Mouse (Mus musculus): ENCODE data around the gene Zfp62. TPM values are rescaled to one million over a fixed set of nuclear protein-coding genes. Genes with fewer than 3 reads are reported as not detected.

Zfp62 gene
- total RNA-seq, 1 experiment from 2014 or later, result 144 TPM

- ATAC-seq (replicated peaks in 1 of 2; ENCODE audit: insufficient read depth in 1 of 2, low FRiP score in 2 of 2, low TSS enrichment in 1 of 2, low read depth in 1 of 2, poor library complexity in 2 of 2, severe bottlenecking in 2 of 2), result no peak
Measured at GRCm38 (mm10) chr11:49260598-49261312, 57.7 kb downstream of the Zfp62 start.

DNA sequence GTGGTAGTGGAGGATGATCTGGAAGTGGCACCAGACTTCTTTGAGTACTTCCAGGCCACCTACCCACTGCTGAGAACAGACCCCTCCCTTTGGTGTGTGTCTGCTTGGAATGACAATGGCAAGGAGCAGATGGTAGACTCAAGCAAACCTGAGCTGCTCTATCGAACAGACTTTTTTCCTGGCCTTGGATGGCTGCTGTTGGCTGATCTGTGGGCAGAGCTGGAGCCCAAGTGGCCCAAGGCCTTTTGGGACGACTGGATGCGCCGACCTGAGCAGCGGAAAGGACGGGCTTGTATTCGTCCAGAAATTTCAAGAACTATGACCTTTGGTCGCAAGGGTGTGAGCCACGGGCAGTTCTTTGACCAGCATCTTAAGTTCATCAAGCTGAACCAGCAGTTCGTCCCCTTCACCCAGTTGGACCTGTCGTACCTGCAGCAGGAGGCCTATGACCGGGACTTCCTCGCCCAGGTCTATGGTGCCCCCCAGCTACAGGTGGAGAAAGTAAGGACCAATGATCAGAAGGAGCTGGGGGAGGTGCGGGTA lies 58.3 kb downstream of the Zfp62 start:
- ATAC-seq (replicated peaks in 1 of 2; ENCODE audit: insufficient read depth in 1 of 2, low FRiP score in 2 of 2, low TSS enrichment in 1 of 2, low read depth in 1 of 2, poor library complexity in 2 of 2, severe bottlenecking in 2 of 2), result no peak

- no peak for ATAC-seq (replicated peaks in 1 of 2; ENCODE audit: insufficient read depth in 1 of 2, low FRiP score in 2 of 2, low TSS enrichment in 1 of 2, low read depth in 1 of 2, poor library complexity in 2 of 2, severe bottlenecking in 2 of 2)
Measured at GRCm38 (mm10) chr11:49262286-49262685, 59.2 kb downstream of the Zfp62 start.

DNA sequence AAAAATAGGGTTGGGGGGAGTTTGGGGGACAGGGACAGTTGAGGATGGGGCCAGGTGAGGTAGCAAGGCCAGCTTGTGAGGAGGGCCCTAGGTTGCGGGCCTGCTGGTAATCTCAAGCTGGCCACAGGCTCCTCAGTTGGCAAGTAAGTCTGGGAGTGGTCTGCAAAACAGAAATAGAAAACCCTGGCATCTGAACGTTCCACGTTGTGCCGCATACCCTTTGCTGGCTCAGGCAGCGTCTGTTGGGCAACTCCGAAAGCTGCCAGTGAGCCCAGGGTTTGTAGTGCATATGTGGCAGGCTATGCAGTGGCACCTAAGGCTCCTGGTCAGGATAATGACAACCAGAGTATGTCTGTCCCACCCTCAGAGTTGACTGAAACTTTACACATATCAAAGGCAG lies 60.1 kb downstream of the Zfp62 start:
- ATAC-seq (replicated peaks in 1 of 2; ENCODE audit: insufficient read depth in 1 of 2, low FRiP score in 2 of 2, low TSS enrichment in 1 of 2, low read depth in 1 of 2, poor library complexity in 2 of 2, severe bottlenecking in 2 of 2), result no peak

- no peak for ATAC-seq (replicated peaks in 1 of 2; ENCODE audit: insufficient read depth in 1 of 2, low FRiP score in 2 of 2, low TSS enrichment in 1 of 2, low read depth in 1 of 2, poor library complexity in 2 of 2, severe bottlenecking in 2 of 2)
Measured at GRCm38 (mm10) chr11:49264081-49264480, 61.0 kb downstream of the Zfp62 start.

DNA sequence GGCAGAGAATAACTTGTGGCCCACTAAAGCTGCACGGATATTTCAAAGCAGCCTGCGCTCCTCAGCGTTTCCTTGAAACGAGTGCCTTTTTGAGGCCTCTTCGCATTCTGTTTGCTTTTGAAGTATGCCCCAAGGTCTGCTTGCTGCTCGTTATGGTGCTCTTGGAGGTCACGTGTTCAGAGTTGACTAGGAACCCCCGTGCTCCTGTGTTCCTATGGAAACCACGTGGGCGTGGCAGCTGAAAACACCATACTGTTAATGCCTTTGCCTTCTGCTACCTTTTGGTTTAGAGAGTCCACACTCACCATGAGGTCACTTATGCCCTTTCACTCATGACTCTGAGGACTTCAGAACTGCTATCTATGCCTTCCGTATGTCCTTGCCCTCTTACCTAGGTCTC lies 61.5 kb downstream of the Zfp62 start:
- ATAC-seq (replicated peaks in 1 of 2; ENCODE audit: insufficient read depth in 1 of 2, low FRiP score in 2 of 2, low TSS enrichment in 1 of 2, low read depth in 1 of 2, poor library complexity in 2 of 2, severe bottlenecking in 2 of 2), result no peak

- ATAC-seq (replicated peaks in 1 of 2; ENCODE audit: insufficient read depth in 1 of 2, low FRiP score in 2 of 2, low TSS enrichment in 1 of 2, low read depth in 1 of 2, poor library complexity in 2 of 2, severe bottlenecking in 2 of 2), result no peak
Measured at GRCm38 (mm10) chr11:49265101-49265500, 62.0 kb downstream of the Zfp62 start.

GRCm38 (mm10) chr11:49266671-49267070 lies 63.6 kb downstream of the Zfp62 start:
- no peak for ATAC-seq (replicated peaks in 1 of 2; ENCODE audit: insufficient read depth in 1 of 2, low FRiP score in 2 of 2, low TSS enrichment in 1 of 2, low read depth in 1 of 2, poor library complexity in 2 of 2, severe bottlenecking in 2 of 2)

DNA sequence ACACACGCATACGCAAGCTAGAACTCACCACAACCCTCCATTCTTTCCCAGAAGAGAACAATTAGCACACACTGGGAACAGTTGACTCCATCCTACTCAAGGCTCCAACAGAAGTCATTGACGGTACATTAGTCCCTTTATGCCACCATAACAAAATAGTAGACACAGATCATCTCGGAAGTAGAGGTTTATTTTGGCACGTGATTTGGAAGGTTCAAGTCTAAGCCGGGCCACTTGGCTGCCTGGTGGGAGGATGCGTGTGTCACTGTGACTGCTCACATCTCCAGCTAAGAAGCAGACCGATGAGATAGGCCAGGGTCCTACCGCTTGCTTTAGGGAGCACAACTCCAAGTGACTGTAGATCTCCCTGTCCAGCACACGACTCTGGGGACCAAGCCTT lies 64.2 kb downstream of the Zfp62 start:
- ATAC-seq (replicated peaks in 1 of 2; ENCODE audit: insufficient read depth in 1 of 2, low FRiP score in 2 of 2, low TSS enrichment in 1 of 2, low read depth in 1 of 2, poor library complexity in 2 of 2, severe bottlenecking in 2 of 2), result no peak

GRCm38 (mm10) chr11:49267970-49268579 lies 65.0 kb downstream of the Zfp62 start:
- ATAC-seq (replicated peaks in 1 of 2; ENCODE audit: insufficient read depth in 1 of 2, low FRiP score in 2 of 2, low TSS enrichment in 1 of 2, low read depth in 1 of 2, poor library complexity in 2 of 2, severe bottlenecking in 2 of 2), result no peak

Other genes starting within 250 kb of the Zfp62 start
- 3.4 and 4.8 TPM in 2 replicates for gene Olfr56, start 224.4 kb upstream of the Zfp62 start, total RNA-seq (2017)
- 17.8 and 23.8 TPM in 2 replicates for gene 9930111J21Rik1, start 223.9 kb upstream of the Zfp62 start, total RNA-seq (2017)
- gene Gm12185, start 211.1 kb upstream of the Zfp62 start, total RNA-seq (2017), result 39.1 and 57.5 TPM in 2 replicates
- gene Tgtp1, start 209.1 kb upstream of the Zfp62 start, total RNA-seq (2017), result 118 TPM in 2 replicates
- 35.6 and 56.0 TPM in 2 replicates for gene 9930111J21Rik2, start 152.1 kb upstream of the Zfp62 start, total RNA-seq (2017)
- 551 and 622 TPM in 2 replicates for gene Tgtp2, start 139.1 kb upstream of the Zfp62 start, total RNA-seq (2017)
- 57.2 and 82.0 TPM in 2 replicates for gene Ifi47, start 126.7 kb upstream of the Zfp62 start, total RNA-seq (2017)
- gene Olfr1396, start 88.4 kb upstream of the Zfp62 start, total RNA-seq (2017), result not detected in 2 replicates
- not detected in 2 replicates for gene Olfr1395, start 61.0 kb upstream of the Zfp62 start, total RNA-seq (2017)
- not detected in 2 replicates for gene Olfr1394, start 48.9 kb upstream of the Zfp62 start, total RNA-seq (2017)
- 6.8 and 8.8 TPM in 2 replicates for gene Btnl9, start 16.1 kb upstream of the Zfp62 start, total RNA-seq (2017)
- gene Mgat1, start 40.9 kb downstream of the Zfp62 start, total RNA-seq (2017), result 50.9 and 100 TPM in 2 replicates
- not detected in 2 replicates for gene Olfr1393, start 75.0 kb downstream of the Zfp62 start, total RNA-seq (2017)
- gene Olfr1392, start 82.0 kb downstream of the Zfp62 start, total RNA-seq (2017), result not detected in 2 replicates
- gene Olfr10, start 101.4 kb downstream of the Zfp62 start, total RNA-seq (2017), result not detected in 2 replicates
- not detected in 2 replicates for gene Olfr1391, start 119.5 kb downstream of the Zfp62 start, total RNA-seq (2017)
- gene Olfr1390, start 131.9 kb downstream of the Zfp62 start, total RNA-seq (2017), result not detected in 2 replicates
- gene Olfr1389, start 219.8 kb downstream of the Zfp62 start, total RNA-seq (2017), result not detected in 2 replicates
- gene Olfr1388, start 233.3 kb downstream of the Zfp62 start, total RNA-seq (2017), result 0.13 and 0.15 TPM in 2 replicates